Mouse (Mus musculus): ENCODE data around the gene Pycr1.

Pycr1 gene

GRCm38 (mm10) chr11:120626785-120627467 lies 16.6 kb downstream of the Pycr1 start:
- DNase-seq (ENCODE audit: low spot score) = no peak

GRCm38 (mm10) chr11:120625152-120625775 lies 18.3 kb downstream of the Pycr1 start, which contains the start of gene Sirt7:
TSS of gene Sirt7 (minus strand) at chr11:120625240.
- DNase-seq (ENCODE audit: low spot score) = no peak

- DNase-seq (ENCODE audit: low spot score) = peak; percentile 73
Observed at GRCm38 (mm10) chr11:120624680-120625111, 18.9 kb downstream of the Pycr1 start.

GRCm38 (mm10) chr11:120623961-120624679 lies 19.4 kb downstream of the Pycr1 start:
- DNase-seq (ENCODE audit: low spot score) = peak; percentile 71

GRCm38 (mm10) chr11:120622805-120623204 lies 20.8 kb downstream of the Pycr1 start:
- no peak for DNase-seq (ENCODE audit: low spot score)

DNA sequence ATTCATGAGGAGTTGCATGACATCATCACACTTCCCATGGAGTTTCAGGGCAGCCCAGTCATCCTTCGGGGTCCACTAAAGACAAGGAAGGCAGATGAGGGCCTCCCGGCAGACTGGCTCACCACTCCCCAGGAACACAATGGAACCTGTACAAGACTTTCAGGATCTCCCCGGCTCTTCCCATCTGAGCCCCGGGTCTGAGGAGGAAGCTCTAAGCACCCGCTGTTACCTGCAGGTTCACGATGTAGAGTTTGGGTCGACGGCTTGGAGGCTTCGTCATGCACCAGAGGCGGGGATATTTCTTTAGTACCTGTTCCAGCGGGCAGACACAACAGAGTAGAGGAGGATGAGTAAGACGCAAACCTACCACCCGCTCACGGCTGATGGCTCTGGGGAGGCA lies 23.4 kb downstream of the Pycr1 start:
- DNase-seq (ENCODE audit: low spot score) = no peak

GRCm38 (mm10) chr11:120618619-120619535 lies 24.7 kb downstream of the Pycr1 start:
- DNase-seq (ENCODE audit: low spot score) = no peak

DNA sequence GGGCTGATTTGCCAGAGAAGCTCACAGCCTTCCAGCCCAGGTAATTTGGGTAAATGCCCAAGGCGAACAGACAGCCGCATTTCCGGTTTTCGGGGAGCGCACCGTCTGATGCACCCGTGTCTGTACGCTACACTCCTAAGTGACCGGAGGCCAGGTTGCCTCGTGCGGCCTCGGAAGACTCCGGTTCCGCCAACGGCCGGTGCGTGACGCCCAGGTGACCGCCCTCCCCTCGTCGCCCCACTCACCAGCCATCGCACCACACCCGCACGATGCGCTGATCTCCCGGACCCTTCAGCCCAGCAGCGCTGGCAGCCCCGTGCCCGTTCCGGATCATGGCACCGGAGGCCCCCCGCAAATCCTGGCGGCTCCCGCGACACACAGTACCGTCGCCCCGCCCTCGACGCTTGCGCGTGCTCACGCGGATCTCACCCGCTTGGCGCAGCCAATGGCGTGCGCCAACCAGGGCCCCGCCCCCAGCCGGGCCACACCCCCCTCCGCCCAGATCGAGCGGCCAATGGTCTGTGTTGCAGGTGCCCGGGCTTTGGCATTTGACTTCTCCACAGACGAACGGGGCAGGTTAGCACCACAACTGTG lies 26.0 kb downstream of the Pycr1 start, which contains the start of gene Pcyt2:
TSS of gene Pcyt2 (minus strand) at position 418 of the 594 bp plus-strand sequence.
- DNase-seq (ENCODE audit: low spot score) = peak; percentile 92

DNA sequence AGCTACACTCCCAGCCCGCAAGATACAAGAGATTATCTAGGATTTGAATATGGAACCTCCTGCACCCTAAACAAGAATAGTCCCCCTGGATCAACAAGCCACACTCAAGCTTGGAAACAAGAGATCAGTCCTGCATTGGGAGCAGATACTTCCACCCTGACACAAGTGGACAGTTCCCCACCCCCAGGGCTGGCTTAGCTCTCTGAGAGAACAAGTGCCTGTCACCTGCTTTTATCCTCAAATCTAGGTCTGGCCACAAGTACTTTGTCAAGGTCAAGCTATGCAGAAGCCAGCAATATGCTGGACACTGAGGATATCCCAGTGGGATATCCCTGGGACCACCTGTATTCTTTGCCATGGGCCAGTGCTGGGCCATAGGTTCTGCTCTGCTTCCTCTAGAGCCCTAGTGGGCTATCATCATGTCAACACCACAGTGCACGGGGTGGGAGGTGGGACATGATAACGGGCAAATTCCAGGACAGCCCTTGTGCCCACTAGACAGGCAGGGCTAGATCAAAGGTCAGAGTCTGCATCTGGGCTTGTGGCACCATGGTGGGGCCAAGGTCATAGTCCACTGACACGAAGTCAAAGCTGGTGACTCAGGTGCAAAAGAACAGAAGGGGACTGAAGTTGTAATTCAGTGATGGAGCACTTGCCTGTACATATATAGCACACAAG lies 26.8 kb downstream of the Pycr1 start:
- no peak for DNase-seq (ENCODE audit: low spot score)

DNA sequence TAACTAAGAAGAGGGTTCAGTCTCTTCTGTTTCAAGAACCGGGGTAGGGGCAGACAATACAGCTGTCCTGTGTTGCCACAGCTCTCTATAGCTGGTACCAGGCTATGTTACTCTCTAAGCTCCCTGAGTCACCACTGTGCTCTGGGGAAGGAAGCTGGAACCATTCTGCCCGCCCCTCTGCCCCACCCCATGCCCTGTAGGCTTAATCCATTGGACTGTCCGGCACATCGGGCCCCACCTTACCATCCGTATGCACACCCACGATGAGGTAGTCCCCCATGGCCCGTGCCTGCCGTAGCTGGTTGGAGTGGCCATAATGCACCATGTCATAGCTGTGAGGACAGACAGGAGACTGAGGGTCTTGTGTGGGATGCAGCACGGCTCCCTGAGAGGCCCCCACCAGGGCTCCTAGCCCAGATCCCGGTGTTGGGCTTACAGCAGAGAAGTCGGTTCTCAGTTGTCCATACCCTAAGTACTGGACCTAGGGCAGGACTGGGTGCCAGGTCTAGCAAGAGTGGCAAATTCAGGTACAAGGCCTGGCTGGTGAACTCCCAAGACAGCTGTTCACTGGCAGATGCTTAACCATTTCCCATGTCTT lies 27.9 kb downstream of the Pycr1 start:
- no peak for DNase-seq (ENCODE audit: low spot score)

DNA sequence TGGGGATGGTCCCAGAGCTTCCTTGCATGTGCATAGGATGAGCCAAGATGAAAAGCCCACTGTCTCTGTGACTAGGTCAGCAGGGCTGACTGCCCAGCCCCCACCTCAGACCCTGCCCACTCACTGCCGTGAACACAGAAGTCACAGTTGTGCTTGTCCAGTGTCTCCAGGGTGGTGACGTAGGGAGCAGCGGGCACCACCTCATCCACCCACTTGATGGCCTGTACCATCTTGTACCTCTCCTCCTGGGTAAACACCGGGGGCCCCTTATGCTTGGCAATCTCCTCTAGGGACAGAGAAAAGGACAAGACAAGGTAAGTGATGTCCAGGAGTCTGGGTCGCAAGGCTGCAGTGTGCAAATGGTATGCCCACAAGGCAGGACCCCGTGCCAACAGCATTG lies 28.4 kb downstream of the Pycr1 start:
- DNase-seq (ENCODE audit: low spot score) = no peak

DNA sequence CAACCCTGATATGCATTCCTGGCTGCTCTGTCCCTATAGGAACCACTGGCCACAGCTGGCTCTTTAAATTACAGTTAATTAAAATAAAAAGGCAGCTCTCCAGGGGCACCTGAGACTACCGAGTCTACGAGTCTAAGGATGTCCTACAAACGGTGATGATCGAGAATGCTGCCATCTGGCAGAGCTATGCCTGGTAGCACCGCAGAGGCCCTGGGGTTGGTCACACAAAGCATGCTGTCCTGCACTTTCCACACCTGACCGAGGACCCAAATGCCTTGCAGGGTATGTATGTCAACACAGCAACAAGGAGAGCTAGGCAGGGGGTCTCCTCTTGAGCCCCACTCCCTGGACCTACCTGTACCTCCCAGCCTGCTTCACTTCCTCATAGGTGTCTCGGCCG lies 29.6 kb downstream of the Pycr1 start:
- DNase-seq (ENCODE audit: low spot score) = no peak

GRCm38 (mm10) chr11:120613481-120613972 lies 30.0 kb downstream of the Pycr1 start:
- DNase-seq (ENCODE audit: low spot score) = no peak

DNA sequence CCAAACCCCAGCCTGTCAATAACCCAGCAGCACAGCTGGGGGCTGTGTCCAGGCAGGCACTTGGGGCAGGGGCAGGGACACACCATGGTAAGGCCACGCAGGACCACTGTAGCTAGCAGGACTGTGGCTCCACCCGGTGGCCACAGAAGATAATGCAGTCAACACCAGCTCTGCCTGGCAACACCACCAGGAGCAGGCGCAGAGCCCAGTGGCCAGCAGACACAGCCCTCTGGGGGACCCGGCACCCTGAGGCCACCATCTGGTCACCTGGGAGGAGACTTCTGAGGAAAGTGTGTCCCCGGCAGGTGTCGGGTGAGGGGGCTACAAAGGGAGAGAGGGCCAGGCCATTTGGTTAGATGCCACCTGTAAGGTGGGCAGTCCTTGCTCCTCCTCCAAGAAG lies 30.8 kb downstream of the Pycr1 start:
- DNase-seq (ENCODE audit: low spot score) = peak; percentile 66

DNA sequence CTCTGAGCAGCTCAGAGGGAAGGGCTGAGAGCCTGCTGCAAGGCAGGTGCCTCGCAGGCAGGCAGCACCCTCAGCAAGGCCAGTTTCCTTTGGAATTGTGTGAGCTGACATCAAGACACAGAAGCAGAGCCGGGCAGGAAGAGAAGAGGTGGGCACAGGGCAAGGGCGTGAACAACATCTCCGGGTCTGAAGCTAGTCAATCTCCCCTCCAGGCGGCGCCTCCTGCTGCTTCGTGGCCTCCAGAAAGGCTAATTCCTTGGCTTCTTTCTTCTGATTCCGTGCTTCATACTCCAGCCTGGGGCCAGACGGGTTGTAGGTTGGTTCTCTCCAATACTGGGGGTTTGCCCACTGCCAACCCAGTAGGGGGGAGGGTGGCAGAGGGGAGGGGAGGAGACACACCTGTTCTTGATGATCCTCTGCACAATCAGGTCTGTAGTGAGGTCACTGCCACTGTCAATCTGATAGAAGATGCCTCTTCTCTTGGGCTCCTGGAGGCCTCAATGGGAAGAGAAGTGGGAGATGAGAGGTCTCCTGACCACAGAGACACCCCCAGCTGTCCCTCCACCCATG lies 33.0 kb downstream of the Pycr1 start:
- DNase-seq (ENCODE audit: low spot score) = no peak

- no peak for DNase-seq (ENCODE audit: low spot score)
Observed at GRCm38 (mm10) chr11:120609250-120609649, 34.3 kb downstream of the Pycr1 start.

GRCm38 (mm10) chr11:120608241-120609034 lies 35.1 kb downstream of the Pycr1 start, which contains the start of gene Npb:
TSS of gene Npb (plus strand) at chr11:120608477.
- no peak for DNase-seq (ENCODE audit: low spot score)

- DNase-seq (ENCODE audit: low spot score) = no peak
Observed at GRCm38 (mm10) chr11:120606764-120607163, 36.8 kb downstream of the Pycr1 start.

DNA sequence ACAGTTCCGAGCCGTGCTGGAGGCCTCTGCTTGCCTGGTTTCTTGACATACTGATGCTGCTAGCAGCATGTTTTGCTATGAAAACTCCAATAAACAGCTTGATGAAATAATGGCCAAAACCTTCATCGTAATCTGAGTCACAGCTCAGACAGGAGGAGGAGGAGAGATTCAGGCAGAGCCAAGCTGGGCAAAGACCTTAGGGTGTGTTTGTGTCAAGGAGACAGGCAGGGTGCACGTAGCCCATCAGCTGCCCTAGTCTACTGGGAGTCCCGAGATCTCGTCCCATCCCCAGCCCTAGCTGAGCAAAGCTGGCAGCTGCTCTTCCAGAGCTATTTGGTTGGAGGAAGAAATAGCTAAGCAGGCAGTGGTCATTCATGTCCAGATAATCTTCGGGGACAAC lies 37.9 kb downstream of the Pycr1 start:
- DNase-seq (ENCODE audit: low spot score) = no peak
